Mouse (Mus musculus): ENCODE measurements around the gene Immp2l. TPM values are rescaled to one million over a fixed set of nuclear protein-coding genes. Genes with fewer than 3 reads are reported as not detected.

Immp2l gene
- polyA plus RNA-seq, 2 experiments: 6.9 to 10.6 TPM

DNA sequence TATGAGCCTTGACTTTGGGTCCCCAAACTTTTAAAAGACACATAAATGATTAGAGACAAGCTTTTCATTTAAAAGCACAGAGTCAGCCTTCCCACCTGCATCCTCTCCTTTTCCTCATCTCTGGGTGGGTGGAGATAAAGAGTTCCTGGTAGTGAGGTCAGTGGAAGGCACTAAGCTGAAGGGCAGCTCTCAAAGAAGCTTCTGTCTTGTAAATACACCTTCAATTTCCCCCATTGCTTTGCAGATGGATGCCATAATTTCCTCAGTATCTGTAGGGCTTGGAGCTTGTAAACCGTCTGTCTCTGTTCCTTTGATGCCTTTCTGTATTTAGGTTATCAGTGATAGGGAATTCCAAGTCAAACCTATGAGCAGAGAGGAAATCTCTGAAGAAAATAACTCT is 362.8 kb downstream of the Immp2l start:
- ATAC-seq (ENCODE audit: low FRiP score, low read depth) (no peak), DNase-seq (ENCODE audit: low spot score) (no peak)
- H3K9me3 ChIP-seq (ENCODE audit: control insufficient read depth, low read length): no peaks in the 10 kb centered on the region
- H3K27me3 ChIP-seq (ENCODE audit: control insufficient read depth, insufficient read depth, low read length): no peaks in the 10 kb centered on the region
- no peak overlapping the region for H3K4me2 ChIP-seq (replicated peaks; ENCODE audit: low read depth, low read length, severe bottlenecking)
- no peaks in the 10 kb centered on the region for H3K36me3 ChIP-seq (ENCODE audit: control insufficient read depth, insufficient read depth, low read length)
- WGBS: 74% methylated on average over 1 of the region's 1 CpGs
- TF ChIP-seq POLR2A (IDR thresholded peaks at IDR 0.05; ENCODE audit: borderline replicate concordance, extremely low read depth, insufficient read depth, insufficient read length): no peak
- no peaks in the 10 kb centered on the region for H3K4me1 ChIP-seq (ENCODE audit: control insufficient read depth, insufficient read depth, low read length)
- H3K9ac ChIP-seq (ENCODE audit: low read depth, low read length, severe bottlenecking): no peak overlapping the region
- H3K27ac ChIP-seq (replicated peaks; ENCODE audit: low read depth, low read length): no peak overlapping the region
- no peak overlapping the region for H3K4me3 ChIP-seq (replicated peaks; ENCODE audit: low read length)

DNA sequence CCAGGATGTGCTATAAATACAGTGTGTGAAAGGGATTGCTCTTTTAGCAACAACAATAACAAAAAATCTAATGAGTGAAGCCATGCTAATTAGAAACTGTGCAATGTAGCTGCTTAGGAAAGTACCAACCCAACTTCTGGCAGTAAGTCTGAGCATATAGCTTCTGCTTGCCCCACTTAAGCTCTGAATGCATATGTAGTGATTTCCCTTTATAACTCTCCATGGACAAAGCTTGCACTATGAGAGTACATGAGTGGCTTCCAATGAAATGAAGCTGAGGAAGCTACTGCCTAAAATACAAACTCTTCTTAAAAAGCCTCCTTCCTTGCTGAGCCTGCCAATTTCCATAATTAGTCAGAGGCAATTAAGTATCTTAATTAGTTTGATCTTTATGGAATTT is 370.3 kb downstream of the Immp2l start:
- no peak for TF ChIP-seq POLR2A (IDR thresholded peaks at IDR 0.05; ENCODE audit: borderline replicate concordance, extremely low read depth, insufficient read depth, insufficient read length)
- Histone ChIP-seq H3K4me2 (replicated peaks; ENCODE audit: low read depth, low read length, severe bottlenecking) (no peak overlapping the region), H3K4me1 (ENCODE audit: control insufficient read depth, insufficient read depth, low read length) (no peaks in the 10 kb centered on the region), H3K36me3 (ENCODE audit: control insufficient read depth, insufficient read depth, low read length) (no peaks in the 10 kb centered on the region), H3K27me3 (ENCODE audit: control insufficient read depth, insufficient read depth, low read length) (no peaks in the 10 kb centered on the region), H3K4me3 (replicated peaks; ENCODE audit: low read length) (no peak overlapping the region), H3K27ac (replicated peaks; ENCODE audit: low read depth, low read length) (no peak overlapping the region), H3K9ac (ENCODE audit: low read depth, low read length, severe bottlenecking) (no peak overlapping the region), H3K9me3 (ENCODE audit: control insufficient read depth, low read length) (no peaks in the 10 kb centered on the region)
- no peak for DNase-seq (ENCODE audit: low spot score)
- ATAC-seq (ENCODE audit: low FRiP score, low read depth): no peak

DNA sequence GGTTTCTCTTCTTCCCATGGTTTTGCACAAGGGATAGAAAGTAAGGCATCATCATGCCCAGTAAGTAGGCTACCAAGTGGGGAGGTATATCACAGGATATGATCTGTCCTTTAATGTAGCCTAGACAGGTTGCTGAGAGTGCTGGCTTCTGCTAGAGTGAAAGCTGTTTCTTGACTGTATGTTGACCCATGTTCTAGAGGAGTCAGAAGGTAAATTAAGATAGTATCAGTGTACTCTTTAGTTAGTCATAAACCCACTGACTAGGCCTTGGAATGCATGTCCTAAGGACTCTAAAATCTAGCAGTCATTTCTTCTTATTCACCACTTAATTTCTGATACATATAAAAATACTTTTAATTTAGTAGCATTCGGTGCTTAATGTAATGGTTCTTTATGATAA is 377.2 kb downstream of the Immp2l start:
- no peak for TF ChIP-seq POLR2A (IDR thresholded peaks at IDR 0.05; ENCODE audit: borderline replicate concordance, extremely low read depth, insufficient read depth, insufficient read length)

DNA sequence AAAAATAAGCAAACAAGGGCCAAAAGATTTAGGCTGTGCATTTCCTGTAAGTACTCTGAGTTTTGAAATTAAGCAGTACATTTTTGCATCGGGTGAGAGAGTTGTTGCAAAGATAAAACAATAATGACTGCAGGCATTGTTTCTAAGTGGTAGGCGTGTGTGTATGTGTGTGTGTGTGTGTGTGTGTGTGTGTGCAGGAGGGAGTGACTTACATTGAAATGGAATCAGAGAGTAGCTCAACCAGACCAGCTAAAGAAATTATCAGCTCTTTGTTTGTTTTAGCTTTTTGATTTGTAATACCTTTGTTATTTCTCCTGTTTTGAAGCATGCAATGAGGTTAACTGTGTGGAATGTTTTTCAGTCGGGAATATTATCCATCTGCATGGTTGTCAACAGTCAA is 378.0 kb downstream of the Immp2l start:
- H3K9ac ChIP-seq (ENCODE audit: low read depth, low read length, severe bottlenecking): no peak overlapping the region
- no peak for TF ChIP-seq POLR2A (IDR thresholded peaks at IDR 0.05; ENCODE audit: borderline replicate concordance, extremely low read depth, insufficient read depth, insufficient read length)
- no peak overlapping the region for H3K4me3 ChIP-seq (replicated peaks; ENCODE audit: low read length)
- DNase-seq (ENCODE audit: low spot score) (no peak), ATAC-seq (ENCODE audit: low FRiP score, low read depth) (no peak)
- H3K4me2 ChIP-seq (replicated peaks; ENCODE audit: low read depth, low read length, severe bottlenecking): no peak overlapping the region
- H3K27me3 ChIP-seq (ENCODE audit: control insufficient read depth, insufficient read depth, low read length): no peaks in the 10 kb centered on the region
- H3K27ac ChIP-seq (replicated peaks; ENCODE audit: low read depth, low read length): no peak overlapping the region
- no peaks in the 10 kb centered on the region for H3K36me3 ChIP-seq (ENCODE audit: control insufficient read depth, insufficient read depth, low read length)
- no peaks in the 10 kb centered on the region for H3K4me1 ChIP-seq (ENCODE audit: control insufficient read depth, insufficient read depth, low read length)
- 50% methylated on average over 3 of the region's 3 CpGs for WGBS
- no peaks in the 10 kb centered on the region for H3K9me3 ChIP-seq (ENCODE audit: control insufficient read depth, low read length)

More for the DNA sequence above, 377.2 kb downstream of the Immp2l start:
- no peak overlapping the region for H3K4me3 ChIP-seq (replicated peaks; ENCODE audit: low read length)
- DNase-seq (ENCODE audit: low spot score): no peak
- H3K27ac ChIP-seq (replicated peaks; ENCODE audit: low read depth, low read length): no peak overlapping the region
- H3K36me3 ChIP-seq (ENCODE audit: control insufficient read depth, insufficient read depth, low read length): no peaks in the 10 kb centered on the region
- 56% methylated on average over 1 of the region's 1 CpGs for WGBS
- no peaks in the 10 kb centered on the region for H3K4me1 ChIP-seq (ENCODE audit: control insufficient read depth, insufficient read depth, low read length)
- no peak overlapping the region for H3K9ac ChIP-seq (ENCODE audit: low read depth, low read length, severe bottlenecking)
- no peaks in the 10 kb centered on the region for H3K27me3 ChIP-seq (ENCODE audit: control insufficient read depth, insufficient read depth, low read length)
- H3K4me2 ChIP-seq (replicated peaks; ENCODE audit: low read depth, low read length, severe bottlenecking): no peak overlapping the region
- no peaks in the 10 kb centered on the region for H3K9me3 ChIP-seq (ENCODE audit: control insufficient read depth, low read length)
- ATAC-seq (ENCODE audit: low FRiP score, low read depth): no peak

DNA sequence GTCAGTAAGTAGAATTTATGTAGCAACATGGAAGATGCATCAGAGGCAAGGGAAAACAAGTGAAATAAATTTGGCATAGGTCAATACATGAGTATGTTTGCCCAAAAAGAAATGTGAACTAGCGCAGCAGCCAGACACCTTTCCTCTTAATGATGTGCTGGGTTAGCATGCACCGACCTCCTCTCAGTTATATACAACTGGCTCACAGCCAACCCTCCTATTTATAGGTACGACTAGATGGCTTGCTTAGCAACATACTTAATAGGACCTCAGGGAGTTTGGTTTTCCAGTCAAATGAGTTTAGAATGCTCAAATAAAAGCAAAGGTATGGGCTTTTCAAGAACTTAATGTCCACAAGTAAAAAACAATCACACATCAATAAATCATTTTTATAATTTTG is 385.5 kb downstream of the Immp2l start:
- H3K9ac ChIP-seq (ENCODE audit: low read depth, low read length, severe bottlenecking): no peak overlapping the region
- H3K36me3 ChIP-seq (ENCODE audit: control insufficient read depth, insufficient read depth, low read length): no peaks in the 10 kb centered on the region
- TF ChIP-seq POLR2A (IDR thresholded peaks at IDR 0.05; ENCODE audit: borderline replicate concordance, extremely low read depth, insufficient read depth, insufficient read length): no peak
- DNase-seq (ENCODE audit: low spot score): peak; percentile 82
- H3K27me3 ChIP-seq (ENCODE audit: control insufficient read depth, insufficient read depth, low read length): no peaks in the 10 kb centered on the region
- no peak overlapping the region for H3K4me3 ChIP-seq (replicated peaks; ENCODE audit: low read length)
- ATAC-seq (ENCODE audit: low FRiP score, low read depth): peak; percentile 73; the same call in 1 of the 2 replicates
- H3K27ac ChIP-seq (replicated peaks; ENCODE audit: low read depth, low read length): no peak overlapping the region
- no peaks in the 10 kb centered on the region for H3K9me3 ChIP-seq (ENCODE audit: control insufficient read depth, low read length)
- H3K4me1 ChIP-seq (ENCODE audit: control insufficient read depth, insufficient read depth, low read length): peaks cover 7% of the 10 kb centered on the region; the same call in 1 of the 2 replicates
- no peak overlapping the region for H3K4me2 ChIP-seq (replicated peaks; ENCODE audit: low read depth, low read length, severe bottlenecking)
- WGBS: 11% methylated on average over 3 of the region's 3 CpGs

DNA sequence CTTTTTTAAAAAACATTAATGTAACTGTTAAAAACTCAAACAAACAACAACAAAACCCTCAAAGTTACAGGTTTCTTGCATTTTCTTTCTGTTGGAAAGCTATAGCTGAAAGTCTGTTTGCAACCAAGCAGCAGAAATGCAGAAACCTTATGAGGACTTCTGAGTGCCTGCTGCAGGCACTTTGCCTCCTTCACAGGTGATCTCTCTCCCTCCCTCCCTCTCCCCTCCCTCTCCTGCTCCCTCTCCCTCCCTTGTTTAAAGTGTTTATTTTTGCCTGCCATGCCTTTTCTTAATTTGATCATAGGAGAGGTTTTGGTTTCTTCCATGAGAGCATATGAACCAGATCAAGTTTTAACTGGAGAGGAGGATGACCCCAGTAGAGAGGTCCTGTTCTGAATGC is 392.7 kb downstream of the Immp2l start:
- DNase-seq (ENCODE audit: low spot score): no peak
- ATAC-seq (ENCODE audit: low FRiP score, low read depth): no peak

More for the DNA sequence above, 392.7 kb downstream of the Immp2l start:
- no peaks in the 10 kb centered on the region for H3K36me3 ChIP-seq (ENCODE audit: control insufficient read depth, insufficient read depth, low read length)
- no peak overlapping the region for H3K4me3 ChIP-seq (replicated peaks; ENCODE audit: low read length)
- H3K4me2 ChIP-seq (replicated peaks; ENCODE audit: low read depth, low read length, severe bottlenecking): no peak overlapping the region
- no peak overlapping the region for H3K27ac ChIP-seq (replicated peaks; ENCODE audit: low read depth, low read length)
- H3K4me1 ChIP-seq (ENCODE audit: control insufficient read depth, insufficient read depth, low read length): no peaks in the 10 kb centered on the region; the same call in 1 of the 2 replicates
- H3K9ac ChIP-seq (ENCODE audit: low read depth, low read length, severe bottlenecking): no peak overlapping the region
- no peak for TF ChIP-seq POLR2A (IDR thresholded peaks at IDR 0.05; ENCODE audit: borderline replicate concordance, extremely low read depth, insufficient read depth, insufficient read length)
- H3K27me3 ChIP-seq (ENCODE audit: control insufficient read depth, insufficient read depth, low read length): no peaks in the 10 kb centered on the region
- H3K9me3 ChIP-seq (ENCODE audit: control insufficient read depth, low read length): no peaks in the 10 kb centered on the region

All from limb, embryonic 14.5 days (tissue).